Comparison of ENCODE assay signal across 10 mouse cellular contexts in genomic region chr12:21128930-21129869, GRCm38 (mm10).
A peak's percentile ranks its signal among the peaks of the same experiment; 100 is the strongest.
DNase-seq lines count a peak whose midpoint lies in the region; ATAC-seq lines count a peak whose summit lies in the region.
"Had no signal": no experiment of that assay in that cellular context is flagged by ENCODE, and none has a peak within 500 bp of the region (broad histone marks: within the 10 kb centered on the region; RNA-seq: fewer than 3 reads in every experiment).

No protein-coding gene starts in this region.

- no peak for DNase-seq in heart, embryonic 10.5 days (ENCODE audit: low spot score)
- DNase-seq in heart, adult 18-20 months: no peak
- DNase-seq in A20 (ENCODE audit: low read depth, low spot score): peak; percentile 27
- DNase-seq in cerebellum, adult 9-11 months: peak; percentile 64
- DNase-seq in thymus, postnatal 10 days (ENCODE audit: low spot score in 2 of 2): no peak
- no peak for DNase-seq in kidney, postnatal 14 days
- no peak for DNase-seq in thymus, adult 18-20 months

- H3K9me3 ChIP-seq in heart, embryonic 10.5 days: no peaks in the 10 kb centered on the region
- H3K9me3 ChIP-seq in lung, embryonic 16.5 days (ENCODE audit: control insufficient read depth, low read length): no peaks in the 10 kb centered on the region
- H3K9me3 ChIP-seq: midbrain, embryonic 10.5 days had no signal

- 69% methylated on average over 9 of the region's 9 CpGs for WGBS in heart, embryonic 10.5 days
- WGBS in lung, embryonic 16.5 days: 62% methylated on average over 9 of the region's 9 CpGs

- H3K9ac ChIP-seq in lung, embryonic 16.5 days (ENCODE audit: low read length): no peak overlapping the region

- H3K27me3 ChIP-seq in heart, embryonic 10.5 days (ENCODE audit: insufficient read depth, poor library complexity, severe bottlenecking): no peaks in the 10 kb centered on the region
- H3K27me3 ChIP-seq in lung, embryonic 16.5 days (ENCODE audit: control insufficient read depth, insufficient read depth, low read depth, low read length): no peaks in the 10 kb centered on the region

- H3K27ac ChIP-seq in heart, embryonic 10.5 days: peak overlapping the region; percentile 52; the same call in 1 of the 2 replicates
- H3K27ac ChIP-seq in lung, embryonic 16.5 days (ENCODE audit: low read length): peak overlapping the region; percentile 23; the same call in 1 of the 2 replicates
- H3K27ac ChIP-seq: midbrain, embryonic 10.5 days had no signal

- H3K4me3 ChIP-seq in heart, embryonic 10.5 days: no peak overlapping the region
- no peak overlapping the region for H3K4me3 ChIP-seq in lung, embryonic 16.5 days (ENCODE audit: low read length)
- H3K4me3 ChIP-seq: midbrain, embryonic 10.5 days had no signal

- H3K4me2 ChIP-seq in lung, embryonic 16.5 days (ENCODE audit: low read depth, low read length): no peak overlapping the region

- peaks cover 74% of the 10 kb centered on the region for H3K4me1 ChIP-seq in heart, embryonic 10.5 days
- peaks cover 14% of the 10 kb centered on the region for H3K4me1 ChIP-seq in lung, embryonic 16.5 days (replicated peaks; ENCODE audit: control insufficient read depth, insufficient read depth, low read length)

- no peaks in the 10 kb centered on the region for H3K36me3 ChIP-seq in heart, embryonic 10.5 days
- H3K36me3 ChIP-seq in lung, embryonic 16.5 days (ENCODE audit: control insufficient read depth, insufficient read depth, low read length): no peaks in the 10 kb centered on the region
- H3K36me3 ChIP-seq: midbrain, embryonic 10.5 days had no signal

- peak; percentile 42; the same call in 1 of the 2 replicates for ATAC-seq in lung, embryonic 16.5 days (ENCODE audit: low read depth)
- ATAC-seq: forebrain, embryonic 14.5 days had no signal

Comparison
In these comparisons a context has a peak if more than half of its experiments do, and no peak if none do; other contexts are left out.
1. DNase-seq: peak in A20 (single experiment) and cerebellum, adult 9-11 months (single experiment); none in heart, embryonic 10.5 days (single experiment), heart, adult 18-20 months (0 of 2), thymus, postnatal 10 days (0 of 2), kidney, postnatal 14 days (single experiment) and thymus, adult 18-20 months (0 of 2).